Mouse (Mus musculus) urinary bladder, postnatal 10 days (tissue): ENCODE measurements around the gene 1700011L22Rik.

ENCODE experiments used
- DNase-seq: peaks from one replicate; pipeline ENCODE4 v3.0.0; 2022; ENCODE audit warnings: low spot score

The 1700011L22Rik gene

GRCm38 (mm10) chr8:79173606-79174005 is 74.8 kb downstream of the 1700011L22Rik start:
- no peak for DNase-seq

- DNase-seq, result no peak
These were observed 83.1 kb downstream of the 1700011L22Rik start for GRCm38 (mm10) chr8:79165276-79165675.

- DNase-seq, result no peak
These were observed 84.0 kb downstream of the 1700011L22Rik start for GRCm38 (mm10) chr8:79164336-79164735.

GRCm38 (mm10) chr8:79162533-79163308 is 85.6 kb downstream of the 1700011L22Rik start:
- DNase-seq, result peak; percentile 25

- DNase-seq, result no peak
These were observed 87.1 kb downstream of the 1700011L22Rik start for GRCm38 (mm10) chr8:79161172-79161778.
